ENCODE assay signal across 10 mouse cellular contexts in genomic region chr2:166301161-166301560, GRCm38 (mm10).
DNase-seq lines count a peak whose midpoint lies in the region; ATAC-seq and TF ChIP-seq lines count a peak whose summit lies in the region.
"Had no signal": no experiment of that assay in that cellular context is flagged by ENCODE, and none has a peak within 500 bp of the region (broad histone marks: within the 10 kb centered on the region; RNA-seq: fewer than 3 reads in every experiment).

No protein-coding gene starts in this region.

- H3K79me2 ChIP-seq in C2C12 (ENCODE audit: control insufficient read depth, insufficient read depth): no peaks in the 10 kb centered on the region

- no peak overlapping the region for H3K4me3 ChIP-seq in C2C12 (ENCODE audit: insufficient read depth, poor library complexity, severe bottlenecking)
- no peak overlapping the region for H3K4me3 ChIP-seq in neural tube, embryonic 15.5 days (replicated peaks)
- no peak overlapping the region for H3K4me3 ChIP-seq in forebrain, embryonic 10.5 days
- H3K4me3 ChIP-seq: hindbrain, embryonic 15.5 days; midbrain, embryonic 12.5 days had no signal

- no peak overlapping the region for H3K4me2 ChIP-seq in neural tube, embryonic 15.5 days
- H3K4me2 ChIP-seq: hindbrain, embryonic 15.5 days; midbrain, embryonic 12.5 days had no signal

- H3K79me3 ChIP-seq in C2C12 (ENCODE audit: low read depth): no peaks in the 10 kb centered on the region

- ATAC-seq in neural tube, embryonic 15.5 days (ENCODE audit: low FRiP score): no peak

- peak; percentile 97 for DNase-seq in 3T3-L1 (ENCODE audit: low read depth, low spot score)
- peak; percentile 55 to 75 for DNase-seq in cerebellum, postnatal 25 days
- peak; percentile 88 for DNase-seq in kidney, postnatal 14 days
- peak; percentile 13 to 16 for DNase-seq in right cerebral cortex, postnatal 36 days (ENCODE audit: low spot score in 2 of 2)
- no peak for DNase-seq in forebrain, embryonic 10.5 days (ENCODE audit: extremely low spot score, low spot score)
- DNase-seq in spleen, postnatal 14 days (ENCODE audit: low spot score in 2 of 2): no peak

- H3ac ChIP-seq in C2C12 (ENCODE audit: control insufficient read depth, insufficient read length, low read depth): no peak overlapping the region

- H3K27me3 ChIP-seq in C2C12 (ENCODE audit: control insufficient read depth, insufficient read depth, insufficient read length): no peaks in the 10 kb centered on the region
- no peaks in the 10 kb centered on the region for H3K27me3 ChIP-seq in neural tube, embryonic 15.5 days (replicated peaks)
- no peaks in the 10 kb centered on the region for H3K27me3 ChIP-seq in forebrain, embryonic 10.5 days (ENCODE audit: poor library complexity, severe bottlenecking)
- H3K27me3 ChIP-seq: hindbrain, embryonic 15.5 days had no signal

- no peaks in the 10 kb centered on the region for H3K9me3 ChIP-seq in neural tube, embryonic 15.5 days (replicated peaks)
- H3K9me3 ChIP-seq in forebrain, embryonic 10.5 days: no peaks in the 10 kb centered on the region
- H3K9me3 ChIP-seq: hindbrain, embryonic 15.5 days; midbrain, embryonic 12.5 days had no signal

- H3K36me3 ChIP-seq in C2C12 (ENCODE audit: control insufficient read depth, insufficient read depth): no peaks in the 10 kb centered on the region
- no peaks in the 10 kb centered on the region for H3K36me3 ChIP-seq in neural tube, embryonic 15.5 days
- H3K36me3 ChIP-seq in forebrain, embryonic 10.5 days (replicated peaks): no peaks in the 10 kb centered on the region
- H3K36me3 ChIP-seq: hindbrain, embryonic 15.5 days; midbrain, embryonic 12.5 days had no signal

- 73% methylated on average over 9 of the region's 9 CpGs for WGBS in neural tube, embryonic 15.5 days
- WGBS in forebrain, embryonic 10.5 days: 94% methylated on average over 9 of the region's 9 CpGs

- H3K9ac ChIP-seq in neural tube, embryonic 15.5 days (replicated peaks): no peak overlapping the region
- H3K9ac ChIP-seq: hindbrain, embryonic 15.5 days; midbrain, embryonic 12.5 days had no signal

- H3K4me1 ChIP-seq in neural tube, embryonic 15.5 days: peaks cover 13% of the 10 kb centered on the region
- peaks cover 18% of the 10 kb centered on the region for H3K4me1 ChIP-seq in forebrain, embryonic 10.5 days

- TF ChIP-seq CTCF in C2C12 (IDR thresholded peaks at IDR 0.05; ENCODE audit: control insufficient read depth, insufficient read depth, insufficient read length): no peak

- no peak overlapping the region for H3K27ac ChIP-seq in neural tube, embryonic 15.5 days (replicated peaks)
- no peak overlapping the region for H3K27ac ChIP-seq in forebrain, embryonic 10.5 days
- H3K27ac ChIP-seq: hindbrain, embryonic 15.5 days; midbrain, embryonic 12.5 days had no signal

TF ChIP-seq in C2C12, 6 proteins besides CTCF, POLR2A, EP300 and RAD21:
- TF ChIP-seq CEBPB (IDR thresholded peaks at IDR 0.05; ENCODE audit: low read depth) (no peak), MAX (IDR thresholded peaks at IDR 0.05) (peak; percentile 97), USF1 (IDR thresholded peaks at IDR 0.05; ENCODE audit: low read depth) (peak; percentile 71), MYOD1 (IDR thresholded peaks at IDR 0.05; ENCODE audit: control insufficient read depth, insufficient read length, low read depth) (no peak), FOSL1 (IDR thresholded peaks at IDR 0.05; ENCODE audit: insufficient read depth, low read length, poor library complexity, severe bottlenecking) (peak; percentile 66)

Comparison
In these comparisons a context has a peak if more than half of its experiments do, and no peak if none do; other contexts are left out.
1. DNase-seq: peak in 3T3-L1 (single experiment), cerebellum, postnatal 25 days (2 of 2), kidney, postnatal 14 days (single experiment) and right cerebral cortex, postnatal 36 days (2 of 2); none in forebrain, embryonic 10.5 days (single experiment) and spleen, postnatal 14 days (0 of 2).